Mouse (Mus musculus) neural tube, embryonic 15.5 days (tissue): Measurements from ENCODE around the gene Xrn2. TPM values are rescaled to one million over a fixed set of nuclear protein-coding genes. Genes with fewer than 3 reads are reported as not detected.

Experiments
- ATAC-seq: fragments of 200-750 bp; cut with Nextera tagmentation; 2 replicates; pipeline ENCODE4 v1.8.0; 2017; ENCODE audit warnings: mild to moderate bottlenecking, moderate TSS enrichment, moderate library complexity; ENCODE audit not compliant: low FRiP score
- H3K27ac ChIP-seq: fragments of 300-500 bp; sonication (generic); replicated peaks from 2 replicates; pipeline ENCODE4 v1.5.1; 2015; ENCODE audit warnings: mild to moderate bottlenecking, inconsistent platforms
- H3K27me3 ChIP-seq: fragments of 300-500 bp; sonication (generic); replicated peaks from 2 replicates; pipeline ENCODE4 v1.6.1; 2015; ENCODE audit warnings: inconsistent platforms
- H3K36me3 ChIP-seq: fragments of 300-500 bp; sonication (generic); 2 replicates; pipeline ENCODE4 v1.6.1; 2015; ENCODE audit warnings: inconsistent platforms
- H3K4me1 ChIP-seq: fragments of 300-500 bp; sonication (generic); 2 replicates; pipeline ENCODE4 v1.6.1; 2015; ENCODE audit warnings: inconsistent platforms
- H3K4me2 ChIP-seq: fragments of 300-500 bp; sonication (generic); 2 replicates; pipeline ENCODE4 v1.6.1; 2015; ENCODE audit warnings: inconsistent platforms, mild to moderate bottlenecking, moderate library complexity
- H3K4me3 ChIP-seq: fragments of 300-500 bp; sonication (generic); replicated peaks from 2 replicates; pipeline ENCODE4 v1.5.1; 2015; ENCODE audit warnings: mild to moderate bottlenecking, inconsistent platforms
- H3K9ac ChIP-seq: fragments of 300-500 bp; sonication (generic); replicated peaks from 2 replicates; pipeline ENCODE4 v1.6.1; 2015; ENCODE audit warnings: mild to moderate bottlenecking, inconsistent platforms
- H3K9me3 ChIP-seq: fragments of 300-500 bp; sonication (generic); replicated peaks from 2 replicates; pipeline ENCODE4 v1.6.1; 2016; ENCODE audit warnings: inconsistent platforms
- WGBS: fragments of 180-500 bp; shearing (Covaris S2); methylation state at CpG from one replicate; pipeline ENCODE4 v1.1.7; 2015; ENCODE audit warnings: mixed read lengths; 5-methylcytosine and 5-hydroxymethylcytosine counted together
- polyA plus RNA-seq: library from polyadenylated mRNA; unstranded; fragments of >200 nt; fragmentation: Nextera tagmentation; extraction: Ambion mirVana; gene quantifications from 2 replicates; pipeline ENCODE4 v1.2.1, GENCODE M21; 2015

Xrn2 gene
- polyA plus RNA-seq, 1 experiment from 2014 or later: 60.1 TPM

DNA sequence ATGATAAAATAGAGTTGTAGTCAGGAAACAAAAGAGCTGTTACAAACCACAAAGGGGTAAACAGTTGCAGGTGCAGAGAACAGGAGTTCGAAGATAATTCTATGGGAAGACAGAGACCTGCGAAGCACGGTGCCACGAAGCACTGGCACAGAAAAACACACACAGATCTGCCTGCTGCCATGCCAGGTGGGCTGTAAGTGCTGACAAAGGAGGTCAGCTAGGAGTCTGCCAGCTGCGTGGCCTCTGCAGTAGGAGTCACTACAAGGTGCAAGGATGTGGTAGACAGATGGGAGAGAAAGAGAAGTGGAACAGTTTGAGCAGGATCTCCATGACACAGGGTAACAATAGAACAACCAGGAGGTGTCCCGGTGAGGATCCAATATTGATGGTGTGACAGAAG is 114.6 kb downstream of the Xrn2 start:
- Histone ChIP-seq H3K4me2 (no peak overlapping the region), H3K36me3 (no peaks in the 10 kb centered on the region), H3K9ac (no peak overlapping the region), H3K4me1 (no peaks in the 10 kb centered on the region), H3K27me3 (no peaks in the 10 kb centered on the region), H3K4me3 (no peak overlapping the region), H3K9me3 (no peaks in the 10 kb centered on the region), H3K27ac (no peak overlapping the region)
- WGBS: 83% methylated on average over 6 of the region's 6 CpGs
- ATAC-seq: no peak

Other genes starting within 250 kb of the Xrn2 start
- gene Kiz, start 157.1 kb upstream of the Xrn2 start, polyA plus RNA-seq: 25.3 and 28.2 TPM in 2 replicates
- not detected in 2 replicates for gene Nkx2-4, start 72.4 kb downstream of the Xrn2 start, polyA plus RNA-seq
- gene Nkx2-2, start 181.2 kb downstream of the Xrn2 start, polyA plus RNA-seq: 5.0 and 5.4 TPM in 2 replicates